Mouse (Mus musculus) spleen, adult 2 months (tissue): ENCODE results near the gene Prl8a6.

Source experiments
- CTCF ChIP-seq: fragments of 200-500 bp; IDR thresholded peaks from 2 replicates; pipeline ENCODE4 v1.5.1; 2011; ENCODE audit warnings: mild to moderate bottlenecking, inconsistent platforms; ENCODE audit not compliant: insufficient read depth, insufficient read length, insufficient replicate concordance; ENCODE audit errors: extremely low read depth
- POLR2A ChIP-seq: fragments of 200-500 bp; IDR thresholded peaks from 2 replicates; pipeline ENCODE4 v1.6.1; 2011; ENCODE audit warnings: low read depth, low read length, inconsistent platforms

DNA sequence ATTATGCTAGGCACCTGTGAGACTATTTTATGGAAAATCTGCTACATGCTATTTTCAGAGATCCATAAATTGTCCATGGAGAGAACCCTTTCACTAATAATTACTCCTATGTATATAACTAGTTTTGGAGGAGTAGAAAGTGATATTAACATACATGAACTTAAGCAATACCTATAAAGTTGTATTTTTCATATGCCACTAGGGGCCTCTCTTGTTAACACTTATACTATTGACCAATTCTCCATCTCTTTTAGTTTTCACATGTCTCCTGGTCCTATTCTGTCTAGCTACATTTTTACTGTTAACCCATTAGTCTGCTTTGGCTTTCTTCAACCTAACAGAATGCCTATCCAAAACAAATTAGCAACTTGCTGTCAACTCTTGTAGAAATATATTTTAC lies 24.8 kb downstream of the Prl8a6 start:
- no peak for TF ChIP-seq POLR2A
- TF ChIP-seq CTCF = no peak
